Mouse (Mus musculus) kidney, embryonic 14.5 days (tissue): ENCODE results near the gene Lrch4. TPM values are rescaled to one million over a fixed set of nuclear protein-coding genes. Genes with fewer than 3 reads are reported as not detected.

Experiments
- ATAC-seq: fragments of 200-750 bp; cut with Nextera tagmentation; 2 replicates; pipeline ENCODE4 v1.8.0; 2017; ENCODE audit warnings: moderate number of reproducible peaks, mild to moderate bottlenecking, moderate TSS enrichment, moderate library complexity; ENCODE audit not compliant: low FRiP score, low TSS enrichment
- H3K27ac ChIP-seq: fragments of 300-500 bp; sonication (generic); 2 replicates; pipeline ENCODE4 v1.5.1; 2014; ENCODE audit warnings: low read depth, mild to moderate bottlenecking, low read length, moderate library complexity, mixed read lengths
- H3K27me3 ChIP-seq: fragments of 300-500 bp; sonication (generic); 2 replicates; pipeline ENCODE4 v1.6.1; 2014; ENCODE audit warnings: mild to moderate bottlenecking, low read length; ENCODE audit not compliant: control insufficient read depth, insufficient read depth
- H3K36me3 ChIP-seq: fragments of 300-500 bp; sonication (generic); 2 replicates; pipeline ENCODE4 v1.6.1; 2014; ENCODE audit warnings: low read length, mixed read lengths; ENCODE audit not compliant: control insufficient read depth, insufficient read depth
- H3K4me1 ChIP-seq: fragments of 300-500 bp; sonication (generic); 2 replicates; pipeline ENCODE4 v1.6.1; 2014; ENCODE audit warnings: low read length, mixed read lengths; ENCODE audit not compliant: control insufficient read depth, insufficient read depth
- H3K4me2 ChIP-seq: fragments of 300-500 bp; sonication (generic); replicated peaks from 2 replicates; pipeline ENCODE4 v1.6.1; 2014; ENCODE audit warnings: low read depth, mild to moderate bottlenecking, low read length
- H3K4me3 ChIP-seq: fragments of 300-500 bp; sonication (generic); 2 replicates; pipeline ENCODE4 v1.5.1; 2014; ENCODE audit warnings: mild to moderate bottlenecking, low read length
- H3K9ac ChIP-seq: fragments of 300-500 bp; sonication (generic); 2 replicates; pipeline ENCODE4 v1.6.1; 2014; ENCODE audit warnings: low read depth, mild to moderate bottlenecking, low read length, moderate library complexity
- H3K9me3 ChIP-seq: fragments of 300-500 bp; sonication (generic); 2 replicates; pipeline ENCODE4 v1.6.1; 2016; ENCODE audit warnings: low read length; ENCODE audit not compliant: control insufficient read depth
- WGBS: fragments of 180-500 bp; shearing (Covaris S2); extraction: QIAGEN DNeasy Blood & Tissue Kit; methylation state at CpG from one replicate; pipeline ENCODE4 v1.1.7; 2014; 5-methylcytosine and 5-hydroxymethylcytosine counted together
- polyA plus RNA-seq: library from polyadenylated mRNA; unstranded; fragments of >200 nt; fragmentation: Nextera tagmentation; extraction: Ambion mirVana; gene quantifications from 2 replicates; pipeline ENCODE4 v1.2.1, GENCODE M21; 2014

Gene Lrch4
- polyA plus RNA-seq, 1 experiment from 2014 or later, result 43.2 TPM

GRCm38 (mm10) chr5:137627991-137628390 is 930 bp upstream of the Lrch4 start:
- H3K4me3 ChIP-seq, result peak overlapping the region; percentile 69
- H3K27me3 ChIP-seq, result no peaks in the 10 kb centered on the region
- peak overlapping the region; percentile 69 for H3K9ac ChIP-seq
- peak overlapping the region; percentile 62 for H3K4me2 ChIP-seq
- 2% methylated on average over 9 of the region's 9 CpGs for WGBS
- peak overlapping the region; percentile 68 for H3K27ac ChIP-seq
- H3K4me1 ChIP-seq, result peaks cover 38% of the 10 kb centered on the region
- H3K9me3 ChIP-seq, result no peaks in the 10 kb centered on the region
- ATAC-seq, result no peak
- H3K36me3 ChIP-seq, result peaks cover 3% of the 10 kb centered on the region; the same call in 1 of the 2 replicates

DNA sequence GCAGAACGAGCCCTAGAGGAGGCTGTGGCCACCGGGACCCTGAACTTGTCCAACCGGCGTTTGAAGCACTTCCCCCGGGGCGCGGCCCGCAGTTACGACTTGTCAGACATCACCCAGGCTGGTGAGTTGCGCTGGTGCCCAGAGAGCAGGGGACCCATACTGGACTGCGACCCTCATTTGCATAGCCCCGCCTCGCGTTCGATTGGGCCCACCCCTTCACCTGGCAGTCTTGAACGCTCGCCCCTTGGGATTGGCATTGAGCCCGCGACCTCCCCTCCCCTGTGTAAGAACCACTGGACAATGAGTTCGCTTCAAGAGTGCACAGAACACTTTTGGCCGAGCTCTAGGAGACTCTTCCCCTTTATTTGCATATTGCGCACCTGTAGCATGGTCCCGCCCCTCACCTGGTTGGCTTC is 393 bp downstream of the Lrch4 start:
- WGBS, result 1% methylated on average over 23 of the region's 23 CpGs
- no peaks in the 10 kb centered on the region for H3K27me3 ChIP-seq
- no peaks in the 10 kb centered on the region for H3K9me3 ChIP-seq
- H3K4me1 ChIP-seq, result peaks cover 38% of the 10 kb centered on the region
- H3K4me3 ChIP-seq, result peak overlapping the region; percentile 69
- peak overlapping the region; percentile 93 for H3K27ac ChIP-seq
- peak overlapping the region; percentile 68 for H3K4me2 ChIP-seq
- H3K9ac ChIP-seq, result peak overlapping the region; percentile 75
- H3K36me3 ChIP-seq, result peaks cover 14% of the 10 kb centered on the region
- peak; percentile 58 for ATAC-seq

DNA sequence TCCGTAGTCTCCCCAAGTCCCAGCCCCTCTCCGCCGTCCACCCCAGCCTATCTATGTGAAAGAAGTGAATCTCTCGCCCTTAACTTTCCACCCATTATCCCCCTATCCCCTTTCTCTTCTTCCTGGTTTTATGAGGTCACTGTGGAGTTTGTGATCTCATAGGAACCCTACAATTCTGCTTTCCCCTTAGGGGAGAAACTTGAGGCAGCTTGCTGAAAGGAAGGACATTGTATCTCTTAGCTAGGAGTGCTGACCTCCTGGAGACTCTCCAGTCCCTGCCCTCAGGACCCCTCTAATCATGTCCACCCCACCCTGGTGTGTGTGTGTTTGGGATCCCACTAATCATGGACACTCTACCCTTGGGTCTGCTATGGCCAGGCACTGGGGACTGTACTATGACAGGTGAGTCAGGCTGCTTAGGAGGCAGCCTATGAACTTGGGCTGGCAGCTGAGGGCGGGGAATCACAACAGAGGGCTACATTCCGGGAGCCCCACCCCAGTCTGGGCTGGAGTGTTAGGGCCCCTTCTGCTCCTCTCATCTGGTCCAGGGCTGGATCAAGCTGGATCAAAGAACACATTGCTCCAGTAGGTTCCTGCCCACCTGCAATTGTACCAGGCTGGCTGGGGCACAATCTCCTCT is 1.1 kb downstream of the Lrch4 start:
- no peaks in the 10 kb centered on the region for H3K9me3 ChIP-seq
- H3K9ac ChIP-seq, result peak overlapping the region; percentile 75
- H3K4me3 ChIP-seq, result peak overlapping the region; percentile 69
- H3K4me1 ChIP-seq, result peaks cover 38% of the 10 kb centered on the region
- 16% methylated on average over 6 of the region's 6 CpGs for WGBS
- ATAC-seq, result no peak
- no peaks in the 10 kb centered on the region for H3K27me3 ChIP-seq
- H3K27ac ChIP-seq, result peak overlapping the region; percentile 93
- peak overlapping the region; percentile 68 for H3K4me2 ChIP-seq
- peaks cover 15% of the 10 kb centered on the region for H3K36me3 ChIP-seq

GRCm38 (mm10) chr5:137630602-137631001 is 1.7 kb downstream of the Lrch4 start:
- no peak for ATAC-seq
- H3K4me2 ChIP-seq, result peak overlapping the region; percentile 68
- peak overlapping the region; percentile 75; the same call in 1 of the 2 replicates for H3K9ac ChIP-seq
- no peaks in the 10 kb centered on the region for H3K27me3 ChIP-seq
- H3K4me1 ChIP-seq, result peaks cover 38% of the 10 kb centered on the region
- no peaks in the 10 kb centered on the region for H3K9me3 ChIP-seq
- WGBS, result 5% methylated on average over 3 of the region's 3 CpGs
- H3K36me3 ChIP-seq, result peaks cover 21% of the 10 kb centered on the region
- peak overlapping the region; percentile 93 for H3K27ac ChIP-seq
- peak overlapping the region; percentile 69; the same call in 1 of the 2 replicates for H3K4me3 ChIP-seq

DNA sequence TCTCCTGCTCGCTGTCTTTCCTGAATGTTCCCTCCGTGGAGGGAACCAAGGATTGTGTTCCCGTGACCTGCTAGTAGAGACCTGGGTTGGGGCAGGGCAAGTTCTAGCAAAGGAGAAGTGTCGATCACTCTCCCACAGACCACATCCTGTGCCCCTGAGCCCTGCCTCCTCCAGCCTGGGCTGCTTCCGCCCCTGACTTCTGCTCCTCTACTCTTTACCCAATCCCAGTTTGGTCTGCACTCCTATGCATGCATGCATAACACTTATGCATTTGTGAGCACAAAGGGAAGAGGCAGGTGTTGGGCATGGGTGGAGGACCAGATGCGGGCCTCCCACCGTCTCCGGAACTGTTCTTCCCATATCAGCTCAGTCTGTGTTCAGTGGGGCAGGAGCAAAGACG is 2.2 kb downstream of the Lrch4 start:
- Histone ChIP-seq H3K36me3 (peaks cover 27% of the 10 kb centered on the region), H3K9ac (peak overlapping the region; percentile 75; the same call in 1 of the 2 replicates), H3K4me2 (peak overlapping the region; percentile 68), H3K4me3 (peak overlapping the region; percentile 69; the same call in 1 of the 2 replicates), H3K27ac (peak overlapping the region; percentile 93), H3K9me3 (no peaks in the 10 kb centered on the region), H3K4me1 (peaks cover 38% of the 10 kb centered on the region), H3K27me3 (no peaks in the 10 kb centered on the region)
- ATAC-seq, result no peak
- 36% methylated on average over 9 of the region's 9 CpGs for WGBS

DNA sequence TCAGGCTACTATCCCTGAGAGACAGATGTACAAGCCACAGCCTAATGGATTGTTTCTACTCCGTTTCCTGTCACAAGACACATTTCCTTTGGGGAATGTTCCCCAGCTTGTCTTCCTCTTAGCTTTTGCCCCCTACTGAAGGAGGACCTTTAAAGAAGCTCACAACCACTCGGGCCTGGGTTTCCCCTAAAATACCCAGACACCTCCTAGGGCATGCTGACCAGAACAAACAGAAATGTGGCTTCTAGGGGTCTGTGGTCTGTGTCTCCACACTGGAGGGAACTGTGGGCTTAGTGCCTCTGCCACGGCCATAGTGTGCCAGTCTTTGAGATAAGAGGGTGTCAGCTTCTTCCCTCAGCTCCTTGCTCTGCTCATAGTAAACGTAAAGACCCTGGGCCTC is 2.7 kb downstream of the Lrch4 start:
- Histone ChIP-seq H3K27ac (peak overlapping the region; percentile 93), H3K4me1 (peaks cover 38% of the 10 kb centered on the region), H3K9me3 (no peaks in the 10 kb centered on the region), H3K4me3 (peak overlapping the region; percentile 69; the same call in 1 of the 2 replicates), H3K36me3 (peaks cover 31% of the 10 kb centered on the region), H3K27me3 (no peaks in the 10 kb centered on the region), H3K9ac (peak overlapping the region; percentile 75; the same call in 1 of the 2 replicates), H3K4me2 (peak overlapping the region; percentile 68)
- no peak for ATAC-seq
- WGBS, result 51% methylated on average over 4 of the region's 4 CpGs

GRCm38 (mm10) chr5:137633397-137634084 is 4.6 kb downstream of the Lrch4 start:
- 83% methylated on average over 12 of the region's 12 CpGs for WGBS

DNA sequence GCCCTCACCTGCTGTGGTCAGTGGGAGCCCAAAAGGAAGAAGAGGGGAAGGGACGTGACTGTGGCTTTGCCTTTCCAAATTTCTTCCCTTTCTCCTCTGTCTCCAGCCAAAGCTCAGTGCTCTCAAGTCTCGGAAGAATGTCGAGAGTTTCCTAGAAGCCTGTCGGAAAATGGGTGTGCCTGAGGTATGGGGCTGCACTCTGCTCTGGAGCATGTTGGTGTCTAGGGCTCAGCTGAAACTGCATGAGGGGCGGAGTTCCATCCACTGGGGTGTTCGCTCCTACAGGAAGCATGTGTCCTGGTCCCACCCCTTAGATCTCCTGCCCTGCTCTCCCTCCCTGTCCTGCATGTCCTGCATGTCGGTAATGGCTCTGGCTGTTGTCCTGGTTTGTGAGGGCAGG is 10.6 kb downstream of the Lrch4 start:
- 83% methylated on average over 7 of the region's 7 CpGs for WGBS
- Histone ChIP-seq H3K4me1 (no peaks in the 10 kb centered on the region), H3K4me3 (no peak overlapping the region), H3K27ac (no peak overlapping the region), H3K4me2 (no peak overlapping the region), H3K36me3 (peaks cover 70% of the 10 kb centered on the region), H3K27me3 (no peaks in the 10 kb centered on the region), H3K9ac (no peak overlapping the region), H3K9me3 (no peaks in the 10 kb centered on the region)
- ATAC-seq, result no peak

More at GRCm38 (mm10) chr5:137633397-137634084, 4.6 kb downstream of the Lrch4 start:
- H3K27ac ChIP-seq, result no peak overlapping the region
- no peak overlapping the region for H3K4me2 ChIP-seq
- no peaks in the 10 kb centered on the region for H3K27me3 ChIP-seq
- H3K9ac ChIP-seq, result peak overlapping the region; percentile 8; the same call in 1 of the 2 replicates
- peaks cover 50% of the 10 kb centered on the region for H3K36me3 ChIP-seq
- peaks cover 31% of the 10 kb centered on the region for H3K4me1 ChIP-seq
- H3K4me3 ChIP-seq, result no peak overlapping the region
- no peaks in the 10 kb centered on the region for H3K9me3 ChIP-seq
- no peak for ATAC-seq

DNA sequence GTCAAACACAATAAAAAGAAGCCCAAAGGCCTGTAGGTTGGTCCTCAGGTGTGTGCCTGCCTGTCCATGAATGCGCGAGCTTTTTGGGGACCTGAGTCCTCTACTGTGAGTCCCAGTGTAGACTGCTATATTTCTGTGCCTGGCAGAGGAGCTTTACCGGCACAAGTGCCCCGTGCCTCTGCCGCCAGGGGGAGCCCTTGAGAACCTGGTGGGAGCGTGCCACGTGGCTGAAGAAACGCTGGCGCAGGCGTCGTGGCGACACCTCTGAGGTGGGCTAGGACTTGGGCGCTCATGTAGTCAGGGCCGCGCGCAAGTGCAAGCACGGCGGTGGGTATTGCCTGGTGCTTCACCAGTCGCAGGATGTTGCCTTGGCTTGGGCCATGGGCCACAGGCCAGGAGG is 12.1 kb downstream of the Lrch4 start, which contains the start of gene Sap25:
Sap25 (plus strand) TSS at position 281 of the 400 bp plus-strand sequence.
- Histone ChIP-seq H3K27ac (no peak within 1 kb of the TSS), H3K4me2 (no peak within 1 kb of the TSS), H3K27me3 (peaks cover 7% of the 10 kb centered on the region; the same call in 1 of the 2 replicates), H3K4me1 (peaks cover 10% of the 10 kb centered on the region; the same call in 1 of the 2 replicates), H3K36me3 (peaks cover 59% of the 10 kb centered on the region), H3K9ac (no peak within 1 kb of the TSS), H3K4me3 (no peak within 1 kb of the TSS), H3K9me3 (no peaks in the 10 kb centered on the region)
- no peak for ATAC-seq
- WGBS, result 91% methylated on average over 19 of the region's 19 CpGs
